Mouse (Mus musculus): ENCODE results near the gene Sytl2.

Sytl2 gene

DNA sequence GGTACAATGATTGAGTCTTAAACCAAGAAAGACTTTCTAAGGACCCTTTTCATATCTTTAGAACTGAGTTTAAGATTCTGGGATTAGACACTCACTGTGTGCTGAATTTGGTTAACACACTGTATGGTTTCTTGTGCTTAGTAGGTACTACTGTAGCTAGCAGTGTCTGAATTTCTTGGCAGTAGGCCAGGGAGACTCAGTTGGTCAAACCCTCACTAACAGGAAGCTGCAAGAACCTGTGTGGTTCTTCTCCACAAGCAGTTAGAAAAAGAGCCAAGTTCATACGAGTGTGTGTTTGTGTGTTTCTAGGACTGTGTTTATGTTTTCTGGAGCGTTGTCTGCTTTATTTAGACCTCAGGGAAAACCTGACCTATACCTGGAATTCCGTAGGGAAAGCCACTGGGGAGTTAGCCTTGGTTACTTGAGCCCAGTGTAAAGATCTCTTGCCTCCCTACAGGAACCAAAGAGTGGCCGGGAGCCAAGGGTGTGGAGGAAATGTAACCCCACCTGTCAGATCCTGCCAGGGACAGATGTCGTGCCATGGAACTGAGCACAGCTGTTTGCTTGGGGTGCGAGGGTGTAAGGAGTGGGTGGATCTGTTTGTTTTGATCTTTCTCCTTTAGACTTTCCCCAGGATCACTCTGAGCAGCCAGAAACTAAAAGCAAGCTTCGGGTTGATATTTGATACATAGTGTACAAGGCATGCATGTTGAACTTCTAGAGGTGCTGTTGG is 10.3 kb downstream of the Sytl2 start:
- peak; percentile 40 to 60 for DNase-seq

DNA sequence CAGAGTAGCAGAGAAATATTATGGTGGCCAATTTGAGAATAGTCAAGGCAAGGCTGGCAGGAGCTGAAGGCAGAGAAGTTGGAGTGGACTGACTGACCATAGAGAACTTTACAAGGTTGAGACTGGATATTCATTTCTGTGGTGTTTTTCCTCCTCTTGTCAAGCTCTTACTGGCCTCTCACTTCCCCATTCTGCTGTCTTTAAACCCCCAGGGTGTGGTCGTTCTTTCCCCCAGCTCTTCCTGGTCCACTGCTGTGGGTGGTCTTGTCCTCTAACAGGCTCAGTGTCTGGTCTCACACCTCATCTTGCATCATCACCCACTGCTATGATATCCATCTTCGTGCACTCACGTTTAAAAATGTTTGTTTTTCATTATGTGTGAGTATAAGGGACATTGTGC is 11.4 kb downstream of the Sytl2 start:
- no peak for DNase-seq

DNA sequence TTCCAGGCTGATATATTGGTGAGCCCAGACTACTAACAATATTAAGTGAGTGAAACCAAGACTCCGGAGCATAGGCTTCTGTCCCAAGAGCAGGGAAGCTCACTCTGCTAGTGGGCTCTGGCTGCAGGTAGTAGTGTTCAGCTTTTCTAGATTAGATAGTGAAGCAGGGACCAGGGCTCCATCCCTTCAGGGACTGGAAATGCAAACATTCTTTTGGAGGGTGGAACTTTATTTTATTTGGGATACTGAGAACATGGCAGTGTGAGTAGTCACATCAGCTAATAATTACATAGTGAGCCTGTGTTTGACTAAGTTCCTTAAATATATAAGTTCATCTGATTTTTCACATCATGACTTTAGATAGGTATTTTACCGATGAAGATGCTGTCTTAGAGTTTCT is 14.8 kb downstream of the Sytl2 start:
- DNase-seq: no peak

DNA sequence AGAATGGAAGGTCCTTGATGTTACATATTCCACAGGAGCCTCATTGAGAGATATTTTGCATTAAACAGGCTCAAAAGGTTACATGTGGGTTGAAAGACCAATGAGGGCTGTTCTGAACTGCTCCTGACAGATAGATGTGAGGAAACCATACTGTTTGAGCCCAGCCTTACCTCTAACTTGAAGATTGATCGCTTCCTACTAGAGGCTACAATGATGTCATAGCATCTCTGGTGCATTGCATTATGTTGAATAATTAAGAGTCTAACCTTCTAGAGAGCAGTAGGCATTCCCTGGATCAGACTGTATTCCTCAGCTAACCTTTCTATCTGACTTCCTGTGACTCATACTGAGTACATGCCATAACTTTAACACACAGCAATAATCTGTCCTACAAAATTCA is 17.4 kb downstream of the Sytl2 start:
- DNase-seq: no peak

DNA sequence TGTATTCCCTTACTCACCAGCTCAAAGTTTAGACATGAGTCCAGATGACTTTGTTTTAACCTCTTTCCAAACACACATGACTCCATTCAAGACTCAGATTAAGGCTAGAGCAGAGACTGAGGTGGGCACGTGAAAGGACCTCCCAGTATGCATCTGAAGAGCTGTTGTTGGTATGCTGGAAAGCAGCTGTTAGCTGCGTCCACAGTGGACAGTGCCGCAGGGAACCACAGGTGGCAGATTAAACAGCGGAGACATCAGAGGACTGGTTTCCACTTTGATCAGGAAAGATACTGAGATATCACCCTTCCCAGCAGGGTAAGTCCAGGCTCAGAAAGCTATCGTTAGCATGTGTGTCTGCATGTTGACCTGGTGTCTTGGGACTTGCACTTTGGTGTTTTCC is 18.1 kb downstream of the Sytl2 start:
- no peak for DNase-seq

DNA sequence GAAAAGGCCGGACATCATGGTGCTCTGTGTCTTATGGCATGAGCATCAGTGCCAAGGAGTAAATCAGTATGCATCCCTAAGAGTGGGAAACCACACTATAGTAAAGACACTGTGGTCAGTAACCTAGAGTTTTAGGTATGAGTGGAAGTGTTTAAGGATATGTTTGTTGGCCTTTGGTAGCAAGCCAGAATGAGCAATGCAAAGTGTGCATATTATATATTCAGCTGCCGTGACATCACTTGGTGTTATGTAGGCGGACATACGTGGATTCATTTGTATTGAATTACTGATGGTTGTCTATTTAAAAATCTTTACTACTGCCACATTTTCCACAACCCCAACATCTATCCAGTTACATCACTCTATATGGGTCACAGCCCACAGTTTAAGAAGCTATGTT is 23.1 kb downstream of the Sytl2 start:
- DNase-seq: no peak

DNA sequence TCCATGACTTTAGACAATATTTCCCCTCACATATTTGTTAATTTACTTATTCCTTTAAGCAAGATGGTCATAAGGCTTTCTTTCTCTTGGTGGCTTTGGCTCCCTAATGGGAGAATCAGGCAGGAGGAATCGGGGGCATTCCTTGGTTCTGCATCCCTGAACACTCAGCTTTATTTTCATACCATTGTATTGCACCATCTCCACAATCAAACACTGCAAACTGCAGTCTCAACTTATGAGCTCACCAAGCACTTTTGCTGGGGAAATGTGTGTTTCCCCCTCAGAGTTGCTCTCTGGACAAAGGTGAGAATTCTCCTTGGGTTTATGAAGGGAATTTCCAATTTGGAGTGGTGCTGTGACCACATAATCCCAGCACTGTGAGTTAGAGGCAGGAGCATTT is 28.1 kb downstream of the Sytl2 start:
- no peak for DNase-seq

DNA sequence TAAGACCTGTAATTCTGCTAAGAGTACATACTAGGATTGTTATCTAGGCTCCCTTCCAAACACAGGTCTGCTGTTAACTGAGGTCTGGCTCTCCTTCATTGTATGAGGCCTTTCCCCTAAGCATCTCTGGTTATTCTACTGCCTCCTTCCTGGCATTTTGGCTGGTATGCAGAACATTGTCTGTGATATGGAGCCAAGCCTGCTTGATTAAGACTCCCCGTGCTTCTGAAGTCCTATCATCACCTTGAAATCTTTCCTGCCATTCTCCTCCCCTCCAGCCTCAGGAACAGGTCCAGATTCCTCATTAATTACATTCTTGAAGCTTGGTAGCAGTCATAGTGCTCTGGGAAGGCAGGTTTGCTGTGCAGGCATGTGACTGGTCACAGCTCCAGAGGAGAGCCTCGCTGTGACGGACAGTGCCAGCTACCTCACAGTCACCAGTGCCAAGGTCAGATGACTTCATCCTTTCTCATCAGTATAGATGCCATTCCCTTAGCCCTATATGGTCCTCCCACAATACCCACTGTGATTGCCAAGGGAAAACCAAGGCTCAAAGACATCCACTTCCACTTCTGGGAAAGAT is 30.5 kb downstream of the Sytl2 start:
- DNase-seq: no peak

DNA sequence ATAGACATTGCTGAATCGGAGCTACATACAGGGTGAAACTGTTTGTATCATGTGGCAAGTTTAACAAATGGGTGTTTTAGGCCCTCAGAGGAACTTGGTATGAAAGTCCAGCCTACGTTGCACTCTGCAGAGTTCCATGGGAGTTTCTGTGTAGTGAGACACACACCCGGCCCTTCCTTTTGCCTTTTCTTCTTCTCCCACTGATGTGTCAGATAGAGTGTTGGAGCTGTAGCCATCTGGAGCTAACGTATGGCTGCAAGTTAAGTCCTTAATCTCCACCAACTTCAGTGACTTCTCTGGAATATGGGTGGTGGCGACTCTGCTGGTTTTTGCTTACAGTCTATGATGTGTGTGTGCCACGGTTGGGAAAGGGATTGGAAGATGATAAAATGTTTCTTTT is 32.3 kb downstream of the Sytl2 start:
- no peak for DNase-seq

DNA sequence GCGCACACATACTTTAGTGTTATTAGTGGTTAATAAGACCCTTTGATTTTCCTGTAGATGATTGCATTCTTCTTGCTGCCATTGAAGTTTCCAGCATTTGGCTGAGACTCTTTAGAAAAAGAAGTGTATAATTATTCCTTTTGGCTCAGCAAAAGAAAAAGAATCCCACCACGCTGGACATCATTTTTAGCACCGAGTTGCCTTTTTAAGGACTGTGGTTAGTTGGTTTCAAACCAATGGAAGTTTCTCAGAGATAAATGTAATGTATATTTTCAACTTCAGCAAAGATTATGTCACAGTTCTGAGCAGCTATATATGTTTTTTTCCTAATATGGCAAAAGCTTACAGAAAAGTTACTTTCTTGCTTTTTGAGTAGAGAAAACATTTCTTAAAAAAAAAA is 32.8 kb downstream of the Sytl2 start:
- DNase-seq: no peak

DNA sequence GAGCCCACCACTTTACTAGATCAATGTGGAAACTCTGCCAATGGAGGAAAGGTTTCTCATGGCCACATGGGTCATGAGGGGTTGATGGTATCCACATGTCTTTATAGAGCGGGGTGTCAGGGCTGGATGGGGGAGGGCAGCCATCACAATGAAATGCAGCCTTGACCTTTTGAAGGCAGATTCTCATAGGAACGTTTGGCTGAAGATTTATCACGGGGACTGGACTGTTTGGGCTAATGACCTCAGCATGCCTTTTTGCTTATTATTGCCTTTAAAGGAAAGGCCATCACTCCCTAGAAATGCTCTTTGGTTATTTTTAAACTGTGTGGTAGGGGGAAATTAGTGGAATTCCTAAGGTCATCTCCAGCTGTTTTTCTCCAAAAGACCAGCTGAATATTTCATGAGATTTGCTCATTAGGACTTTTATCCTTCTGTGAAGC is 33.7 kb downstream of the Sytl2 start:
- no peak for DNase-seq

DNA sequence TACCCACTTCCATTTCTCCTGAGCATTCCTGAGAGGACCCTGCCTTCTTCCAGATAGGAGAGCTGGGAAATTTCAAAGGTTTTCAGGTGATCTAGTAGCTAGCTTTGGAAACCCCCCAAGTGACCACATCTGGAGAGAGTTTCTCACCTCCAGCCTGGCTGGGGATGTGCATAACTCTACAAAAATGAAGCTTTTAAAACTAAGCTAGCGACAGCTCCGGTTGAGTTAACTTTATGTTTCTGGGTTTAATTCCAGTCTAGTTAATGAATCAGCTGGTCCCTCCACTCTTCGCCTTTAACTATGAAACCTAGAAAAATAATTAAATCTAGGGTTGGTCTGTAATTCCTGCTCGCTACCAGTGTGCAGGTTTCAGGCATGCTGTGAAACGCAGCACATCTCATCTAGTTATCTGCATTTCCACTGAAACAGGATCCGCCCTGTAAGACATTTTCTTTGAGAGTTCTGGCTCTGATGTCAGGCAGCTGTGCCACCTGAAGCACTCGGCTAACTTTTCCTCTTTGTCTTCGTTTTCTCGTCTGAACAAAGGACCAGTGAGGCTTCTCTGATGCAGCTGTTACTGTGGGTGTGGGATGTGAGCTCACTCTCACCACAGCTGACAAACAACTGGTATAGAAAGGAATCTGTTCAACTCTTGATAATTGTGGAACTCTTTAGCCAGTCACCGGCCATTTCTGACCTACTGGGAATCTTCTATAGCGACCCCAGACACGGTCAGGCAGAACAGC is 39.3 kb downstream of the Sytl2 start:
- no peak for DNase-seq

DNA sequence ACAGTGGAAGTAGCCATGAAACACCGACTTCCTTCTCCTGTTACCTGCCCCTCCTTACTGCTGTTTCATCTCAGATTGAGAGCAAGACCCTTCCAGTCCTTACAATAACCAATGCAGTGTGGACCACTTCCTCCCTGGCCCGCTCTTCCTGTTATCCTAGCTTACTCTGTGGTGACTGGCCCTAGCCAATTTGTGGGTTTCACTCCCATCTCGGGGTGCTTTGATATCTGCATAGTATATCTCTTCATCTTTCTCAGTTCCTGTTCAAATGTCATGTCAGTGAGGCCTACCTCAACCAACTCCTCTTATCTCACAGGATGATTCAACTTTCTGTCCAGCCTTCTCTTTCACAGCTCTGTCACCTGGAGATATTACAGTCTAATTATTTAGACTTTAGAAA is 42.9 kb downstream of the Sytl2 start:
- no peak for DNase-seq

DNA sequence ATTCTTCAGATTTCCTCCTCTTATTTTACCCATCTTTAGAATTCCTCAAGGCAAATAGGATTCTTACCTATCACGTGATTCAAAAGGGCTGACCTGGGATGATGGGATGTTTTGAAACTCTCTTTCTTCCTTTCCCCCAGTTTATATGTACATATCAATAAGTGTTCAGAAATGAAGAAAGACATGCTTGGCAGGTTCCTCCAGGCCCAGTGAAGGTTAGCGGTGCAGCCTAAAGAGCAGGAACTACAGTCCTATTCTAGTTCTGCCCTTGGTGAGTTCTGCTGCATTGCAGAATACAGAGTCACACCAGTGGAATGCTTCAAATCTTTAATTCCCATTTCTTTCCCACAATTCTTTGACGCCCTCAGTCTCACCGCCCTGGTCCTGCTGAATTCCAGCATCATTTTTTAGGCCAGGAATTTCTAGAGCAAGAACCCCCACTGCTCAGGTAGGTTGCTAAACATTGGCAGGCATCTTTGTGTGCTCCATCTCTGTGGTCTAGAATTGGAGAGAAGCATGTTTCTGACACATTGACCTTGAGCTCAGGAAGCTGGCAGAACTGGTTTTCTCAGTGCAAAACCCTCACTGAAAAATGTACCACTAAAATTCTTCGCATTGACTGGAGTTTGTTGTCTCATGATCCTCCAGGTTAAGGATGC is 45.9 kb downstream of the Sytl2 start:
- DNase-seq: peak in 1 of 2 experiments; percentile 38

DNA sequence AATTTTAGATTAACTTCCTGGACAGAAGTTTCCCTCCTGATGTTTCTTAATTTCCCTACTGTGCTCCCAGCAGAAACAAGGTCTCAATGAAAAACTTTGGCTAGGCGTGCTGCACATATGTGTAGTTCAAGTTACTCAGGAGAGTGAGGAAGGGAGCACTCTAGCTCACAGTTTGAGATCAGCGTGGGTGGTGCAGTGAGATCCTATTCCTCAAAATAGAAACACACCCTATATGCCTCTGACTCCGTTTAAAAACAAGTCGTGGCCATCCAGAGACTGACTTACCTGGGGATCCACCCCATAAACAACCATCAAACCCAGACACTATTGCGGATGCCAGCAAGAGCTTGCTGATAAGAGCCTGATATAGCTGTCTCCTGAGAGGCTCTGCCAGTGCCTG is 47.0 kb downstream of the Sytl2 start:
- no peak for DNase-seq

DNA sequence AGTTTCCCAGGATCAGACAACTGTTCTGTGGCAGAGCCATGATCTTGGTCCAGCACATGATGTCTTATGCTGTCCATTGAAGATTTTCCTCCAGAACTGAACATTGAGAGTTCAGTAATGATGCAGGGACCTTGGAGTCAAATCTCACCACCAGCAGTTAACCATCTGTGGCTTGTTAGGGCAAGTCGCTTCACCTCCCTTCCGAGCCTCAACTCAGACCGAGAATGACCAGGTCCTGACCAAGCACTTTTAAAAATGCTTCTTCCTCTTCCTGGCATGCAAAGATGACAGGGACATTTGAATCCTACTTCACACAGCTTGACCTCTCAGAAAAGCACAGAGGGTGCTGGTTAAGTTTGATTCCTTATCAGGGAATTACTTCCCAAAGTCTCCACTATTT is 50.1 kb downstream of the Sytl2 start:
- DNase-seq: no peak

DNA sequence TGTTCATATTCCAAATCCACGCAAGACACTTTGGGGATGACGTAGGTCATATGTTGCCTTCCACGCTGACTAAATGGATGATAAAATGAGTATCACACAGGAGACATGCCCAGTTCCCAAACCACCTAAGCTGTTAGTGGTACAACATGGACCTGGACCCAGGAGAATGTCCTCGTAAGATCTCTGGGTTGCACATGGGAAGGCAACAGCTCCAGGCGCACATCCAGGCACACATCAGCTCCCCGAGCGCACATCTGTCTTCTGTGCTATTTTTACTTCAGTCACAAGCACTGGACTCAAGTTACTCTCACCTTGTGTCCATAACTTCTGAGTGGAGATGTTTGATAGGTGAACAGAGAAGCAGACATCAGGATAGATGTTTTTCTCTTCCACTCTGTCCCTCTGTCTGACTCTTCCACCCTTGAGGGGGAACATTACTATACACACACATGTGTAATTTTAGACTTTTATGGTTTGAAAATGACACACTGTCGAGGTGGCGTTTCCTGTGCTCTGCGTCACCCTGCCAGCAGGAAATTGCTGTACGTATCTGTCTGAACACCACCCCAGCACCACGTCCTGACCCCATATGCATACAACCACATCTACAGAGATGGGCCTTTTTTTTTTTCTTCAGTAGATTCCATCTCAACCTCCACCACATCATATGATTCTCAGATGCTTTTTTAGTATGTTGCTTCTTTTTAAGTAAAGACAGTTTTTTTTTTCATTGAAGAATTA is 51.6 kb downstream of the Sytl2 start:
- DNase-seq: no peak

DNA sequence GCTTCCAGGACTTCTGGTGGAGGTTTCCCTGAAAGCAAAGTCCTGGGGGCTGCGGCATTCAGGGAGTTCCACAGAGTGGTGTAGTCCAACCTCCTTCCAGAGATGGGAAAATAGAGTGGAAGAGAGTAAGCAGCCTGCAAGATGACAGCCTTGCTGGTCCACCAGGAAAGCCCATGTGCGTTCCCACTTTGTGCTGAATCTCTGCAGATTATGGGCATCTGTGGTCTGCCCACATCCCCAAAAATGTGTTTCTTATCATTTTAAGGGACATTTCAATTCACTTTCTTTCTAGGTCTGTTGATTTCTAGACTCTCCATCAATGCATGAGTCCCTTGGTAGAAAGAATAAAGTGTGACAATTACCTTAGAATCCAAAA is 52.2 kb downstream of the Sytl2 start:
- DNase-seq: no peak

DNA sequence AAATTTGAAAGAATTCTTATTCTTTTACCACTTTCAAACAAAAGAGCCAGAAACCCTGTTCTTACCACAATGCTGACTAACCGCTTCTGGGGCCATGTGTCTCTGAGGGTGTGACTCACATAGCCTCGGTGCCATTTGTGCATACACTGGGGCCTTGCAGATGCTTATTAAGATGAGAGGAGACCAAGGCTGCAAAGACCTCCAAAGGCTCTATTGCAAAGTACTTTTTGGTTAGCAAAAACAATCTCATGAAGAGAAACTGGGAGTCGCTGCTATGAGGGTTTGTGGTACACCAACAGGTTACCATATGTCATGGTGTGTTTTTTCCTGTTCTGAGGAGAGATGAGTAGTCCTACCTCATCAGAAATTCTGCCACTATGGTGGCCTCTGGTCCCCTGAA is 53.4 kb downstream of the Sytl2 start:
- DNase-seq: no peak

DNA sequence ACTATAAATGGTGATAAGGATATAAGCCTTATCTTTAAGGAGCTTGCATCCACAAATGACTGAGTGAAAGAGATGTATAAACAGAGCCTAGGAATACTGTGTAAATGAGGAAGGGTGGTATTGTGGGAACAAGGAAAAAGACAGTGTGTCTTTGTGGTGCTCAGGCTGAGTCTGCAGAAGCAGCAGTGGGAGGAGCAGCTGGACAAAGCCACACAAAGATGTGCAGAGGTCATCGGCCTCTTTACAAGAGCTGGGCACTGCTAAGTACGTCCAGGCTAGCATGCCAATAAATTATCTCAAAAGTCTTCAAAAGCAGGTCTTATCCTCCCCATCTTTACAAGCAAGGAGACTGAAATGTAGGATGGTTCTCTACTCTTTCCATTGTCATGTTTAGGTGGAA is 53.9 kb downstream of the Sytl2 start:
- DNase-seq: no peak

DNA sequence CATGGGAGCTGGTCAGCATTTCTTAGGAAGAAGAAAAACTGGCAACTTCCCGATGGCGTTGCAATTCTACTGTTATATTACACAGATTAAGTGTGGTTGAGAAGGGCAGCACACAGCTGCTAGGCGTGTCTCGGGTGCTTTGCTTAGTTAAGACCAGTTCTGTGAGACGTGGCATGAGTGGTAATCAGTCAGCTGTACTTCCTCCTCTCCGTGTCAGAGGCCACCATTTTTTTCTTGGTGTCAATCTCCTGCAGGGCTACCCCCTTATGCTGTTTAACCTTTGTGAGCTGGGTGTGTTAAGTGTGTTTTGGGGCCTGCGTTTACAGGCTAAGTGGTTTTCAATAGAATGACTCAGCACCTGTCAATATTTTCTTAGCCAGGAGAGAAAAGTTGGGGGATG is 60.7 kb downstream of the Sytl2 start:
- peak; percentile 47 to 72 for DNase-seq

DNA sequence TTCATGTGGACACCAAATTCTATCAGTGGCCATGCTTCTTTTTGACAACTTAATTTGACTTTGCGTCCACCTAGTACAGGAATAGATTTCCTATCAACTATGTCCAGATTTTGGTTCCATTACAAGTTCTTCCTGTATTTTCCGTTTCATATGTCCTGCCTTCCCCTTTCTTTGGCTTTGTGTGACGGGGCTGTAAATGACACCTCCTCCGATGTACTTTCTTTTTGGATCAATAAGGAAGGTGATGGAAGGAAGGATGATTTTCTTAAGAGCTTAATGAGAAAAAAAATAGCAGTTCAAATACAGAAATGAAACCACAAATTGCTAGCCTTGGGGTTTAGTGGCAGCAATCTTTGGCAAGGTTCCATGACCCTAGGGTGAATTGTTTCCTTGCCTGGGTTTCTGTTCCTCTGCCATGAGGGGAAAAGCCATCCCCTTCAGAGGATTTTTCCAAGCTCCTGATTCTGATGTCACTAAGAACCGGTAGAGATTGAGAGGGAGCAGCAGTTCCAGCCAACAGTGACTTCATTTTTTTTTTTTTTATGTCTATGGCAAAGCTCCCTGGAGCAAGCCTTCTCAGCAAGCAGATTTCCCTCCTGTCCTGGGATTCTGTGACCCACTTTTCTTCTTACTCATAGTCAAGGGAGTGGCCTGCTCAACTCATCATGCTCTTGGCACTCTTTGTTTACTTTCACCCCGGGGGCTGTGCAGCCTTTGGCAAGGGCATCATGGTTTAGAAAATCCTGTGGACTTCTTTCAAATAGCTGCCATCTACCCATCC is 68.2 kb downstream of the Sytl2 start:
- peak; percentile 34 to 43 for DNase-seq
